Mouse (Mus musculus) gastrocnemius, postnatal 25 days (tissue): ENCODE data around the gene Mfsd4b1. TPM values are rescaled to one million over a fixed set of nuclear protein-coding genes. Genes with fewer than 3 reads are reported as not detected.
"Not testable (repeated sequence)": the region's sequence is repeated elsewhere in the genome, so short reads cannot be mapped to it uniquely, and the experiment has no call there.

Experiments
- DNase-seq: peaks from one replicate; pipeline ENCODE4 v3.0.0; 2022
- total RNA-seq, 2 experiments: library from RNA; stranded (reverse); gene quantifications; 1 replicate in 1 of 2; 2 replicates in 1 of 2; pipeline ENCODE4 v1.2.3; 2021

Mfsd4b1 gene
- total RNA-seq, 2 experiments from 2014 or later: 3.0 to 3.2 TPM

GRCm38 (mm10) chr10:40034956-40035355, 9.9 kb upstream of the Mfsd4b1 start:
- no peak for DNase-seq

DNA sequence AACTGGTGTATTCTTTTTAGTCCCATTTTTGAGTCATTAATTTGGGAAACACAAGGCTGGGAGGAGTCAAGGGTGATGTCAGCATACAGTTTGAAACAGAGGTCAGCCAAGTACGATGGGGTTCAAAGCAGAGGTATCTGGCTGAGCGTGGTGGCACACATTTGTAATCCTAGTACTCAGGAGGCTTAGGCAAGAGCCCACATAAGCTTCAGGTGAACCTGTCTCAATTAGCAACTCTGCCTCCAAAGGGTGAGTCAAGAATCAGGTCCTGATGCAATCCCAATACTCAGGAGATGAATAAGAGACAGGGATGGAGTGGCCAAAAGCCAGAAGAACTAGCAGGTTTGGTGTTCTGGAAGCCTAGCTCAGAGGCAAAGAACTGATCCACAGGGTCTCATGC, 7.8 kb upstream of the Mfsd4b1 start:
- no peak for DNase-seq

GRCm38 (mm10) chr10:40030716-40031115, 5.6 kb upstream of the Mfsd4b1 start:
- no peak for DNase-seq

DNA sequence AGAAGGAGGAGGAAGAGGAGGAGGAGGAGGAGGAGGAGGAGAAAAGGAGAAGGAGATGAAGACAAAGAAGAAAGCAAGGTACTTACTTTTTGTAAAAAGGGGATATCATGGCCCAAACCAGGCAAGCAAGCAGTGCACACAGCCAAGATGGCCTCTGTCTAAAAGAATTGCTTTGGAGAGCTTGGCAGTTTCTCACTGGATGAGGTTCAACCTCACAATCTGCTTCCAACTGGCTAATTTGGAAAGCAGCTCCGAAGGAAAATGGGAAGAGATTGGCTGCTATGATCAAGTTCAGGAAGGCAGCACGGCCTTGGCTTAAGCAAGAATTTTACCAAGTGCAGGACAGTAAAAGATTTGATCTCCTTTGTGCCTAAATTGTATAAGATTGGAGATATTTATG, 4.5 kb upstream of the Mfsd4b1 start:
- peak; percentile 22 for DNase-seq

DNA sequence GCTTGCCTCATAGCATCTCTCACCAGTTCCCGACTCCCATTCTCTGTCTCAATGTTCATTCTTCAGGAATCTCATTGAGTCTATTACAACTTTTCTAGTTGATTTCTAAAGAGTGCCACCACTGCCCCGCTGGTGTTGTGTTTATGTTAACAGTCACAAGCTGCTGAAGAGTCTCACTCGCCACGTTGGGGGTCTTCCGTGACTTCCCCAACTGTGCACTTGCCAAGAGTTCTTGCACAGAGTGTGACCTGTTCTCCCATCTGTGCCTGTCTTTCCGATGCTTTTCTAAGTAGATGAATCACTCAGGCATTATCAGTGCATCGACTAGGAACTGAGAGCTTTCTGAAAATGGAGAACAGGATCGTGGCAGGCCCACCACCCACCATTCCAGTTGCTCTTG, 3.0 kb upstream of the Mfsd4b1 start:
- no peak for DNase-seq

DNA sequence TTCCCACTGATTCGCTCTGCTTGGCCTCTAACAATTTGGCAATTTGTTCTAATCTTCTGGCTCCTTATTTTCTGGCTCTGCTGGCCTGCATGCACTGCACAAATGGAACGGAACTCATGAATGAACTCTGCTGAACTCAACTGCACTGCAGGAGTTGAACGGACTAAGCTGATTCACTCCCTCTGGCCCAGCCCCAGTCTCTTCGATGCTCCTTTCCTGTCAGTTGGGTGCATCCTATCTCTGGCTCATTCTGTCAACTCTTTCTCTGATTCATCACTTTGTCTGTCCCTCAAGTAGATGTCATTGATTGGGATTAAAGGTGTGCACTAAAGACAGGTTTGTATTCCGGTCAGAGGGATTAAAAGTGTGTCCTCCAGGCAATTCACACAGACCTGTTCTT, 1.5 kb upstream of the Mfsd4b1 start:
- no peak for DNase-seq

DNA sequence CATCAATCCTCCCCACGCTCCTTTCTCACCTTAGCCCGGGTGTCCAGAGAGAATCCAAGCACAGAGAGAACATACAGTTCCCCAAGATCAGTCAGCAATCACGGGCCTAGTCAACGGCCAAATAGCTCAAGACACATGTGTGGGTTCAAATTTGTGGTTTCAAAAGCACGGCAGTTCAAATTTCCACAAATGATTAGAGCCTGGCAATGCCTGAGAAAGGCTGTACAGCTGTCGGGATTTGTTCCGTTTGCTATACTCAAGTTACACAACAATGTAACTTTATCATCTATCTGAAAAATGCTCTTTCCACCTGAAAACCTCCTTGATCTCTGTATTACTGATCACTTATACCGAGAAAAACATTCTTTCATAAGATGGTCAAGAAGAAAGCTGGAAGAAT, 492 bp upstream of the Mfsd4b1 start:
- no peak for DNase-seq

DNA sequence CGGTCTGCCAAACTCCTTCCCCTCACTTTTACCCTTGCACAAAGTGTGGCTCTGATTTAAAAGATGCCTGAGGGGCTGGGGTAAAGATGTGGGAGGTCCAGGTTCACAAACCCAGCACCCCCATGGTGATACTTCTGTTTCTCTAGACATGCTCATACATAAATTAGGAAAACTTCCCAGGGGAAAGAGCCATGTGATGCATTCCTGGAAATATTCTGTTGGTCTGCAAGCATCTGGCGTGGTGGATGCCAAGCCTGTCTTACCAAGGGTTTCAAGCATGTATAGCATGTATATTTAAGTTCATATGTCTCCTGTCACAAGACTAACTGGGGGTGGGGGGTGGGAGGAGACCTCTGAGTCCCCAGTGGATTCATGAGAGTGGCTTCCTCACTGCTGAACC, 4.7 kb downstream of the Mfsd4b1 start:
- no peak for DNase-seq

DNA sequence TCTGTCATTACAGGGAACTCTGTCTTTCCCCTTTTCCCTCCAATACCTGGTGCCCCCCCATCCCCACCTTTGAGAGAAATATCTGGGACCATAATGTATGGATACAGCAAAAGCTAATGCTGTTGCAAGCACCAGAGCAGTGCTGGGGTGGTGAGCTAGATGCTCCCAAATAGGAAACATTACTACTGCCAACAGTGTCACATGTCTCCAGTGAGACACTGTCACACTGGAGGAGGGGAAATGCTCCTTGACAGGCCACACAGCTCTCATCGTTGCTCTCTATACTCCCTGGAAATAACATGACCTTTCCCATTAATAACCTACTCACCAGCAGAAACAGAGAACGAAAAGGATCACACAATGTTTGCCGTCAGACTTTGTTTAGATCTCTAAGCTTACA, 5.6 kb downstream of the Mfsd4b1 start:
- no peak for DNase-seq

- DNase-seq: no peak
These were observed 6.7 kb downstream of the Mfsd4b1 start for GRCm38 (mm10) chr10:40018261-40018860.

DNA sequence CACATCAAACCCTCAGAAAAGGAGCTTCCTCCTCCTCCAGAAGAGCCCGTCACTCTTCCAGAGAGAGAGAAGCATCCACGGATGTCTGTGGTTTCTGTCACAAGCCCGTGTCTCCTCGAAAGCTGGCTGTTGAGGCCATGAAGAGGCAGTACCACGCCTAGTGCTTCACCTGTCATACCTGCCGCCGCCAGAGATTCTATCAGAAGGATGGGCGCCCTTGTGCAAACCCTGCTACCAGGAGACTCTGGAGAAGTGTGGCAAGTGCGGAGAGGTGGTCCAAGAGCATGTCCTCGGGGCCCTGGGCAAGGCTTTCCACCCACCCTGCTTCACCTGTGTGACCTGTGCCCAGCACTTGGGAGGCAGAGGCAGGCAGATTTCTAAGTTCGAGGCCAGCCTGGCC, 15.5 kb downstream of the Mfsd4b1 start:
- DNase-seq: no peak

GRCm38 (mm10) chr10:40008847-40009246, 16.2 kb downstream of the Mfsd4b1 start:
- DNase-seq: not testable (repeated sequence)

DNA sequence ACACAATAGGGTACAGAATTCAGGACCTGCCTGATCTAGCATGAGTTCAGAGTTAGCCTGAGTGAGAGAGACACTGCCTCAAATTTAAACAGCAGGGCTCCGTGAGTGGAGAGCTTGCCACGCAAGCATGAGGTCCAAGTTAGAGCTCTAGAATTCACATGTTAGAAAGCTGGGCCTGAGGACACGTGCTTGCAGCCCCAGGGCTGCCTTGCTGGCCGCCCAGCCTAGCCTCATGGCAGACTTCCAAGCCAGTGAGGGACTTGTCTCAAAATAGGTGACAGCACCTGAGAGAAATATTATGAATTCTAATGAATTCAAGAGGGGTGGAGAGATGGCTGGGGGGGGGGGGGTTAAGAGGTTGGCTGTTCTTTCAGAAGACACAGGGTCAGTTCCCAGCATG, 17.1 kb downstream of the Mfsd4b1 start:
- DNase-seq: no peak

DNA sequence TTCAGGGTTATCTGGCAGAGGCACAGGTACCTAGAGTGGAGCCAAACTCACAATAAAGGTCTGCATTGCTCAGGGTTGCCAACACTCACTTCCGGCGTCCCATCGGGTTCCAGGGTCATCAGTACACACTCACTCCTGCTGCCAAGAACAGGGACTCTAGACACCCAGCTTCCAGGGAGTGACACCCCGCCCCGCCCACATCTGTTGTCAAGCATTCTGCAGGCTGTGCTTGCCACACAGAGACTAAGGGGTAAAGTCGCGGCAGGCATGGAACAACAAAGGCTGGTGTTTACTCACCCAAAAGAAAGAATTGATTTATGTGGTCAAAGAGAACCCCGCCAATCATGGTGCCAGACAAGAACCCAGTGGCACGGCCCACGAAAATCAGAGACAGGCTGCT, 18.1 kb downstream of the Mfsd4b1 start:
- DNase-seq: no peak

DNA sequence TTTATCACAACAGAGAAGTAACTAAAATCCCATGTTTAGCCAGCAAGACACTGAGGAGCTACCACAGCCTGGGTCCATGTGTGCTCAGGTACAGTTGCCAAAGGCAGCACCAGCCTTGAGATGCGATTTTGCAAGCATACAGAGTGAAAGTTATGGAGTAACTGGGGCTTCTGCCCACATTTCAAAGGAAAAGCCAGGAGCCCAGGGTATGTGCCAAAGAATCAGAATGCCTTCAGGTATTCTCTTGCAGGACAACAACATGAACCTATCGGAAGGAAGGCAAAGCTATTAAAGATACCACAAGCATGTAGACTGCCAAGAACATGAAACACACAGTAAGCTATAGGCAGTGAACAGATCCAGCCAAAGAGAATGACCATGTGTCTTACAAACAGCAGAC, 24.3 kb downstream of the Mfsd4b1 start:
- no peak for DNase-seq

DNA sequence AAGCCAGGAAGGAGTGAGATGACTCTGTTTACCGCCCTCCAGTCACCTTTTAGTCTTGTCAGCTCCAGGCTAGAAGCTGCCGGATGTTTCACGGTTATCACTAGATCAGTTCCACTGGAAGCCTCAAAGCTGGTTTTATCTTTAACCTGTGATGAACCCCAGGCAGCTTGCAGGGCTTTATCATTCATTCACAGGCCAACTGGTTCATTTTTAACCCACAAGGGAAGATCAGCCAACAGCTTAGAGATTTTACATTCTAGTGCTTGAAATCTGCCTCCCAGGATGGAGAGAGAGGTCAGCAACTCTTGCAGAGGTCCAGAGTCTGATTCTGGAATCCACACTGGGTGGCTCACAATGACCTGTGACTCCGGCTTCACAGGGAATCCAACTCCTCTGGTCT, 33.9 kb downstream of the Mfsd4b1 start:
- DNase-seq: no peak

DNA sequence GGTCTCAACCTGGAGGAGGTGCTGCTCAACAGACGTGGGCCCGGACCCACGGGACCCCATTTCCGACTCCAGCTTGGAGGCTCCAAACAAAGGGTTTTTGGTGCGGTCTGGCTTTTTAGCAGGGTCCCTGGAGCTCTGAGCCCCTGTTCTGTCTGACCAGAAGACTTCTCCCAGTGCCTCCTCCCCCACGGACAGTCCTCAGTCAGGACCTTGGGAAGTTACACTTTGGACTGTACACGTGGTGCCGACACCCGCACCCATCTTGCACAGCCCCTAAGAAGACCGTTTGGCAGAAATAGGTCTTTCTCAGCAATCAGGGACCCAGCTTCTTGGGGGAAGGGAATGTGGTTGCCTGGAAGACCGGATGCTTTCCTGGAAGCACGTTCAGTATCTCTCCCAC, 38.6 kb downstream of the Mfsd4b1 start, which contains the start of gene Mfsd4b5:
Gene Mfsd4b5 (minus strand): TSS at position 181 of the 400 bp plus-strand sequence.
- DNase-seq: no peak

GRCm38 (mm10) chr10:39982604-39983003, 42.5 kb downstream of the Mfsd4b1 start:
- no peak for DNase-seq

- no peak for DNase-seq
These were observed 46.8 kb downstream of the Mfsd4b1 start for GRCm38 (mm10) chr10:39978231-39978630.

GRCm38 (mm10) chr10:39977346-39977745, 47.7 kb downstream of the Mfsd4b1 start:
- DNase-seq: no peak

- DNase-seq: no peak
These were observed 49.3 kb downstream of the Mfsd4b1 start for GRCm38 (mm10) chr10:39975771-39976170.

DNA sequence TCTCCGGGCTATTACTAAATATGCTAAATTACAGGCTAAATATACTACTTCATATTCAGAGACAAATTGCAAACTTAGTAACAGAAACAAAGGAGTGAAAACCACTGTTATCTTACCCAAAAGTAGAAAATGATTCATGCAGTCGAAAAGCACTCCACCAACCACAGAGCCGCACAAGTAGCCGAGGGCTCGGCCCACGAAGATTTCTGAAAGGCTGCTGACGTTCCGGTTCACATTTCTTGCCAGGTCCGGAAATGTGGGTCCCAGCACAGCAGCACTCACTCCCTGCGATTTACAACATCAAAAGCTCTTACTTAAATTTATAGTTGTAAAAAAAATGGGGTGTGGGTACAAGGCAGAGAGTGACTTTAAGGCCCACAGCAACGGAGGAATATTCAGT, 50.1 kb downstream of the Mfsd4b1 start:
- no peak for DNase-seq

GRCm38 (mm10) chr10:39967512-39967911, 57.6 kb downstream of the Mfsd4b1 start:
- no peak for DNase-seq

DNA sequence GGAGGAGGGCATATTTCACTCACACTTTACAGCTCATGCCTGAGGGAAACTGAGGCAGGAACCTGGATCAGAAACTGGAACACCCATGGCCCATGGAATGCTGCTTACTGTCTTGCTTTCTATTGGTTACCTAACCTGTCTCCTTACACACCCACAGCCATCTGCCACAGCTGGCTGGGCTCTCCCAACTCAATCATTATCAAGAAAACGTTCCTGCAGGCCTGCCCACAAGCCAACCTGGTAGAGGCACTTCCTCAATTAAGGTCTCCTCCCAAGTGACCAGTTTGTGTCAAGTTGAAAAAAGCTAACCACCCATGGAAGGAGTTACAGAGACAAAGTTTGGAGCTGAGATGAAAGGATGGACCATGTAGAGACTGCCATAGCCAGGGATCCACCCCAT, 63.2 kb downstream of the Mfsd4b1 start:
- DNase-seq: no peak

DNA sequence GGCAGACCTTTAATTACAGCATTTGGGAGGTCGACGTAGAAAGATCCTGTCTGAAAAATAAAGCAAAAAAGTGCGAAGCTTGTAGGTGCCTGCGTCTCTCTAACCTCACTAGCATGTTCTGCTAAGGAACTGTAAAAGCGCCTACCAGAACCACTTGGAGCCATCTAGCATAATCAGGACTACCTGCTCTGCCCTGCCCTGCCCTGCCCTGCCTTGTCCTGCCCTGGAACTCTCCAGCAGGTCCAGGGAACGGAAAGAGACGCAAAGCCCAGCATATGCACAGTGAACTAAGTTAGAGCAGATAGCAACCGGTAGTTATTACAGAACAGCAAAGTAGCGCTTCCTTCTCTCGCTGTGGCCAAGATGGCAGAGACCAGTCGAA, 64.6 kb downstream of the Mfsd4b1 start:
- no peak for DNase-seq
